In genomic region chr2:103020191-103020987, GRCm38 (mm10) we compare ENCODE assay signal across 16 mouse cellular contexts. TPM values are rescaled to one million over a fixed set of nuclear protein-coding genes. Genes with fewer than 3 reads are reported as not detected.
DNase-seq lines count a peak whose midpoint lies in the region; ATAC-seq and TF ChIP-seq lines count a peak whose summit lies in the region.
"Had no signal": no experiment of that assay in that cellular context is flagged by ENCODE, and none has a peak within 500 bp of the region (broad histone marks: within the 10 kb centered on the region; RNA-seq: fewer than 3 reads in every experiment).

No protein-coding gene starts in this region.

- TF ChIP-seq CTCF in forebrain, postnatal 0 days (IDR thresholded peaks at IDR 0.05; ENCODE audit: low read depth): no peak
- peak; percentile 4; the same call in 1 of the 2 replicates for TF ChIP-seq CTCF in stomach, postnatal 0 days (IDR thresholded peaks at IDR 0.05; ENCODE audit: low read depth)

- peaks cover 5% of the 10 kb centered on the region; the same call in 1 of the 2 replicates for H3K36me3 ChIP-seq in neural tube, embryonic 12.5 days
- H3K36me3 ChIP-seq in forebrain, postnatal 0 days (ENCODE audit: insufficient read depth): no peaks in the 10 kb centered on the region
- peaks cover 7% of the 10 kb centered on the region; the same call in 1 of the 2 replicates for H3K36me3 ChIP-seq in midbrain, embryonic 12.5 days
- peaks cover 2% of the 10 kb centered on the region; the same call in 1 of the 2 replicates for H3K36me3 ChIP-seq in stomach, postnatal 0 days (ENCODE audit: control insufficient read depth, insufficient read depth, low read length)

- H3K9me3 ChIP-seq in neural tube, embryonic 12.5 days: no peaks in the 10 kb centered on the region
- H3K9me3 ChIP-seq in forebrain, postnatal 0 days (ENCODE audit: low read length): no peaks in the 10 kb centered on the region
- no peaks in the 10 kb centered on the region for H3K9me3 ChIP-seq in midbrain, embryonic 12.5 days
- H3K9me3 ChIP-seq in stomach, postnatal 0 days (ENCODE audit: control insufficient read depth, low read length): no peaks in the 10 kb centered on the region
- H3K9me3 ChIP-seq: intestine, embryonic 15.5 days; limb, embryonic 10.5 days had no signal

- peak; percentile 78 for ATAC-seq in neural tube, embryonic 12.5 days (ENCODE audit: low FRiP score, low read depth)
- peak; percentile 72; the same call in 1 of the 2 replicates for ATAC-seq in forebrain, postnatal 0 days
- peak; percentile 74 for ATAC-seq in midbrain, embryonic 12.5 days (ENCODE audit: low FRiP score, low read depth)
- no peak for ATAC-seq in stomach, postnatal 0 days (ENCODE audit: low FRiP score, low TSS enrichment)
- no peak for ATAC-seq in erythroid progenitor cell, adult 5-6 weeks (replicated peaks; ENCODE audit: low FRiP score, poor library complexity, severe bottlenecking)
- ATAC-seq: intestine, embryonic 15.5 days; Patski had no signal

- WGBS in neural tube, embryonic 12.5 days: 40% methylated on average over 4 of the region's 4 CpGs
- 20% methylated on average over 4 of the region's 4 CpGs for WGBS in forebrain, postnatal 0 days
- WGBS in midbrain, embryonic 12.5 days: 48% methylated on average over 4 of the region's 4 CpGs
- WGBS in stomach, postnatal 0 days: 81% methylated on average over 4 of the region's 4 CpGs

- no peak for DNase-seq in neural tube, embryonic 10.5 days (ENCODE audit: extremely low spot score, low spot score)
- peak; percentile 30 for DNase-seq in forebrain, postnatal 0 days
- DNase-seq in stomach, postnatal 0 days (ENCODE audit: low spot score): no peak
- DNase-seq in heart, adult 11 months: no peak
- DNase-seq in kidney, adult 8-10 months: no peak
- DNase-seq: adrenal gland, adult 2 months; cerebellum, adult 8-10 months; kidney, postnatal 4 days; thymus, postnatal 4 days had no signal

- H3K27me3 ChIP-seq in neural tube, embryonic 12.5 days (replicated peaks): no peaks in the 10 kb centered on the region
- no peaks in the 10 kb centered on the region for H3K27me3 ChIP-seq in forebrain, postnatal 0 days (ENCODE audit: insufficient read depth, low read length)
- no peaks in the 10 kb centered on the region for H3K27me3 ChIP-seq in midbrain, embryonic 12.5 days
- H3K27me3 ChIP-seq in stomach, postnatal 0 days (ENCODE audit: control insufficient read depth, insufficient read depth, low read length): no peaks in the 10 kb centered on the region
- H3K27me3 ChIP-seq: intestine, embryonic 15.5 days; Patski had no signal

- no peak overlapping the region for H3K9ac ChIP-seq in neural tube, embryonic 12.5 days
- H3K9ac ChIP-seq in forebrain, postnatal 0 days: no peak overlapping the region
- H3K9ac ChIP-seq in midbrain, embryonic 12.5 days (replicated peaks): no peak overlapping the region
- no peak overlapping the region for H3K9ac ChIP-seq in stomach, postnatal 0 days (ENCODE audit: low read length)
- H3K9ac ChIP-seq: intestine, embryonic 15.5 days had no signal

- no peak overlapping the region for H3K4me3 ChIP-seq in neural tube, embryonic 12.5 days
- no peak overlapping the region for H3K4me3 ChIP-seq in forebrain, postnatal 0 days (ENCODE audit: low read depth, low read length)
- no peak overlapping the region for H3K4me3 ChIP-seq in midbrain, embryonic 12.5 days
- no peak overlapping the region for H3K4me3 ChIP-seq in stomach, postnatal 0 days (ENCODE audit: low read depth, low read length)
- H3K4me3 ChIP-seq: intestine, embryonic 15.5 days; limb, embryonic 10.5 days had no signal

- no peak overlapping the region for H3K27ac ChIP-seq in neural tube, embryonic 12.5 days
- H3K27ac ChIP-seq in forebrain, postnatal 0 days (ENCODE audit: low read depth, low read length): no peak overlapping the region
- H3K27ac ChIP-seq in midbrain, embryonic 12.5 days (replicated peaks): no peak overlapping the region
- no peak overlapping the region for H3K27ac ChIP-seq in stomach, postnatal 0 days (replicated peaks)
- H3K27ac ChIP-seq: intestine, embryonic 15.5 days; limb, embryonic 10.5 days; macrophage had no signal

- peaks cover 2% of the 10 kb centered on the region; the same call in 1 of the 2 replicates for H3K4me1 ChIP-seq in neural tube, embryonic 12.5 days
- no peaks in the 10 kb centered on the region for H3K4me1 ChIP-seq in forebrain, postnatal 0 days (ENCODE audit: insufficient read depth)
- H3K4me1 ChIP-seq in midbrain, embryonic 12.5 days: peaks cover 17% of the 10 kb centered on the region
- H3K4me1 ChIP-seq in stomach, postnatal 0 days (replicated peaks; ENCODE audit: control insufficient read depth, insufficient read depth): no peaks in the 10 kb centered on the region
- H3K4me1 ChIP-seq: intestine, embryonic 15.5 days; limb, embryonic 10.5 days had no signal

- H3K4me2 ChIP-seq in neural tube, embryonic 12.5 days (replicated peaks): no peak overlapping the region
- no peak overlapping the region for H3K4me2 ChIP-seq in forebrain, postnatal 0 days (ENCODE audit: low read depth)
- H3K4me2 ChIP-seq in midbrain, embryonic 12.5 days (replicated peaks): no peak overlapping the region
- H3K4me2 ChIP-seq in stomach, postnatal 0 days (replicated peaks; ENCODE audit: low read depth): no peak overlapping the region
- H3K4me2 ChIP-seq: intestine, embryonic 15.5 days had no signal

- TF ChIP-seq EP300 in stomach, postnatal 0 days (optimal IDR thresholded peaks at IDR 0.05): no peak

RNA-seq across cellular contexts. Expression of gene Pdhx, which starts 52.9 kb away (rescaled TPM):
- 49.8 and 53.9 TPM in 2 replicates for polyA plus RNA-seq in neural tube, embryonic 12.5 days (2016; fragmentation: Nextera tagmentation; extraction: Ambion mirVana)
- total RNA-seq in forebrain, postnatal 0 days (2014; rRNA removed): 48.8 and 49.8 TPM in 2 replicates
- polyA plus RNA-seq in forebrain, postnatal 0 days (2015; fragmentation: Nextera tagmentation; extraction: Ambion mirVana): 57.2 and 65.1 TPM in 2 replicates
- polyA plus RNA-seq in midbrain, embryonic 12.5 days (2016; fragmentation: Nextera tagmentation; extraction: Ambion mirVana): 48.3 and 50.9 TPM in 2 replicates
- 24.3 and 24.7 TPM in 2 replicates for polyA plus RNA-seq in stomach, postnatal 0 days (2015; fragmentation: Nextera tagmentation; extraction: Ambion mirVana)
- 7.2 and 15.1 TPM in 2 replicates for total RNA-seq in erythroid progenitor cell, adult 5-6 weeks (2015; ENCODE audit: low replicate concordance)
- total RNA-seq in erythroid progenitor cell, adult 5-6 weeks (2017; ENCODE audit: low replicate concordance): 14.0 and 16.6 TPM in 2 replicates

RNA-seq across cellular contexts. Expression of gene Apip, which starts 53.1 kb away (rescaled TPM):
- 55.6 and 57.8 TPM in 2 replicates for polyA plus RNA-seq in neural tube, embryonic 12.5 days (2016; fragmentation: Nextera tagmentation; extraction: Ambion mirVana)
- 17.0 and 28.5 TPM in 2 replicates for total RNA-seq in forebrain, postnatal 0 days (2014; rRNA removed)
- polyA plus RNA-seq in forebrain, postnatal 0 days (2015; fragmentation: Nextera tagmentation; extraction: Ambion mirVana): 34.7 and 35.3 TPM in 2 replicates
- 47.5 and 51.1 TPM in 2 replicates for polyA plus RNA-seq in midbrain, embryonic 12.5 days (2016; fragmentation: Nextera tagmentation; extraction: Ambion mirVana)
- polyA plus RNA-seq in stomach, postnatal 0 days (2015; fragmentation: Nextera tagmentation; extraction: Ambion mirVana): 31.8 and 32.2 TPM in 2 replicates
- total RNA-seq in erythroid progenitor cell, adult 5-6 weeks (2015; ENCODE audit: low replicate concordance): 45.3 and 109 TPM in 2 replicates
- 24.8 and 28.9 TPM in 2 replicates for total RNA-seq in erythroid progenitor cell, adult 5-6 weeks (2017; ENCODE audit: low replicate concordance)

Comparison
In these comparisons a context has a peak if more than half of its experiments do, and no peak if none do; other contexts are left out.
1. ATAC-seq: peak in neural tube, embryonic 12.5 days (single experiment), forebrain, postnatal 0 days (single experiment) and midbrain, embryonic 12.5 days (single experiment); none in stomach, postnatal 0 days (single experiment) and erythroid progenitor cell, adult 5-6 weeks (single experiment).